Mouse (Mus musculus): ENCODE data around the gene Rnf31. TPM values are rescaled to one million over a fixed set of nuclear protein-coding genes. Genes with fewer than 3 reads are reported as not detected.

The Rnf31 gene
- polyA plus RNA-seq, 1 experiment from 2014 or later, result 21.2 TPM

- H3K9me3 ChIP-seq, result no peaks in the 10 kb centered on the region
- under 1% methylated on average over 51 of the region's 51 CpGs for WGBS
- H3K36me3 ChIP-seq, result peaks cover 24% of the 10 kb centered on the region
- H3K4me1 ChIP-seq (replicated peaks), result peaks cover 20% of the 10 kb centered on the region
- no peaks in the 10 kb centered on the region for H3K27me3 ChIP-seq (ENCODE audit: insufficient read depth, poor library complexity, severe bottlenecking)
- H3K4me3 ChIP-seq, result peak within 1 kb of the TSS; percentile 67
- DNase-seq (ENCODE audit: low spot score), result peak; percentile 98
- peak within 1 kb of the TSS; percentile 95 for H3K27ac ChIP-seq
Measured at GRCm38 (mm10) chr14:55560202-55561073, 31.1 kb upstream of the Rnf31 start, which contains the start of gene A730061H03Rik. Gene A730061H03Rik (minus strand): TSS chr14:55560406.

GRCm38 (mm10) chr14:55561860-55562259, 29.6 kb upstream of the Rnf31 start:
- WGBS, result 86% methylated on average over 10 of the region's 10 CpGs
- Histone ChIP-seq H3K27me3 (ENCODE audit: insufficient read depth, poor library complexity, severe bottlenecking) (no peaks in the 10 kb centered on the region), H3K27ac (no peak overlapping the region), H3K9me3 (no peaks in the 10 kb centered on the region), H3K4me3 (peak overlapping the region; percentile 13; the same call in 1 of the 2 replicates), H3K4me1 (replicated peaks) (peaks cover 19% of the 10 kb centered on the region), H3K36me3 (peaks cover 39% of the 10 kb centered on the region)
- no peak for DNase-seq (ENCODE audit: low spot score)

GRCm38 (mm10) chr14:55563249-55563648, 28.3 kb upstream of the Rnf31 start:
- Histone ChIP-seq H3K27me3 (ENCODE audit: insufficient read depth, poor library complexity, severe bottlenecking) (no peaks in the 10 kb centered on the region), H3K4me1 (replicated peaks) (peaks cover 17% of the 10 kb centered on the region), H3K4me3 (no peak overlapping the region), H3K9me3 (no peaks in the 10 kb centered on the region), H3K27ac (no peak overlapping the region), H3K36me3 (peaks cover 52% of the 10 kb centered on the region)
- WGBS, result 90% methylated on average over 11 of the region's 11 CpGs
- DNase-seq (ENCODE audit: low spot score), result no peak

- Histone ChIP-seq H3K4me3 (no peak overlapping the region), H3K36me3 (peaks cover 77% of the 10 kb centered on the region), H3K27ac (no peak overlapping the region), H3K4me1 (replicated peaks) (peaks cover 12% of the 10 kb centered on the region), H3K9me3 (no peaks in the 10 kb centered on the region), H3K27me3 (ENCODE audit: insufficient read depth, poor library complexity, severe bottlenecking) (no peaks in the 10 kb centered on the region)
- 79% methylated on average over 3 of the region's 3 CpGs for WGBS
- no peak for DNase-seq (ENCODE audit: low spot score)
Measured at GRCm38 (mm10) chr14:55565748-55566147, 25.8 kb upstream of the Rnf31 start.

GRCm38 (mm10) chr14:55567496-55567895, 24.0 kb upstream of the Rnf31 start:
- 92% methylated on average over 3 of the region's 3 CpGs for WGBS
- no peaks in the 10 kb centered on the region for H3K9me3 ChIP-seq
- H3K4me1 ChIP-seq (replicated peaks), result no peaks in the 10 kb centered on the region
- H3K27ac ChIP-seq, result no peak overlapping the region
- no peaks in the 10 kb centered on the region for H3K27me3 ChIP-seq (ENCODE audit: insufficient read depth, poor library complexity, severe bottlenecking)
- no peak for DNase-seq (ENCODE audit: low spot score)
- H3K4me3 ChIP-seq, result no peak overlapping the region
- peaks cover 79% of the 10 kb centered on the region for H3K36me3 ChIP-seq

GRCm38 (mm10) chr14:55570588-55570987, 20.9 kb upstream of the Rnf31 start:
- Histone ChIP-seq H3K4me1 (replicated peaks) (peaks cover 4% of the 10 kb centered on the region), H3K27ac (no peak overlapping the region), H3K9me3 (no peaks in the 10 kb centered on the region), H3K4me3 (no peak overlapping the region), H3K36me3 (peaks cover 53% of the 10 kb centered on the region), H3K27me3 (ENCODE audit: insufficient read depth, poor library complexity, severe bottlenecking) (no peaks in the 10 kb centered on the region)
- no peak for DNase-seq (ENCODE audit: low spot score)
- 90% methylated on average over 2 of the region's 2 CpGs for WGBS

DNA sequence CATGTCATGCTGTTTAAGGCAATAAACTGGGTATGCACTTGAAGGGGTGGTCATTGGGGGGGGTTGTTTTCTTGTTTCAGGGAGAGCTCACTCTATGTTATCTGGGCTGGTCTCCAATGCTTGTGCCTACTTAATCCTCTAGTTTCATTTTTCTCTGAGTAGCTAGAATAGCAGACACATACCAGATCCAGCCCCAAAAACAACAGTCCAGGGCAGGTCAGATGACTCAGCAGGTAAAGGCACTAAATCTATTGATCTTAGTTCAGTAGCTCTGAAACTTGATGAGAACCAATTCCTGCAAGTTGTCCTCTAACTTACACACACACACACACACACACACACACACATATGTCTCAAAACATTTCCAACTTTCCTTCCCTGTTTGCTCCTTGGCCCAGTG, 19.7 kb upstream of the Rnf31 start:
- no peak overlapping the region for H3K27ac ChIP-seq
- H3K9me3 ChIP-seq, result no peaks in the 10 kb centered on the region
- H3K4me1 ChIP-seq (replicated peaks), result peaks cover 13% of the 10 kb centered on the region
- DNase-seq (ENCODE audit: low spot score), result no peak
- H3K4me3 ChIP-seq, result no peak overlapping the region
- peaks cover 41% of the 10 kb centered on the region for H3K36me3 ChIP-seq
- H3K27me3 ChIP-seq (ENCODE audit: insufficient read depth, poor library complexity, severe bottlenecking), result no peaks in the 10 kb centered on the region

DNA sequence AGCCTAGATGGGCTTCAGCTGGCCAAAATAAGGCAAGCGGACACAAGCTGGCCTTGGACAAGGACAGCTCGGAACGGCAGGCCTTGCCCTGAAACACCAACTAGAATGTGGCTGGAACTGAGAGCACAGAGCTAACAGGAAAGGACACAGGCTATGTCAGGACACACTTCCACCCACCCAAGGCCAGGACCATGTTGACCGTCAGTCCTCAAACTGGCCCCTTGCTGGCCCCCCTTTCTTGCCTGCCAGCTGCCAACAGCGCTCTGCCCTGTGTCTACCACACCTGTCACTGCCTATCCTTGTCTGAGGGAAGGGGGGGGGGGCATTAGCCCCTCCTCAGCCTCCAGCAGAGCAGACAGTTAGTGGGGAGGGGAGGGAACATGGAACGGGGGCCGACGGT, 16.2 kb upstream of the Rnf31 start, which contains the start of gene Fitm1:
Gene Fitm1, plus strand, starts transcription at position 316 of the 400 bp plus-strand sequence.
- no peaks in the 10 kb centered on the region for H3K27me3 ChIP-seq (ENCODE audit: insufficient read depth, poor library complexity, severe bottlenecking)
- H3K36me3 ChIP-seq, result peaks cover 12% of the 10 kb centered on the region
- H3K27ac ChIP-seq, result no peak within 1 kb of the TSS
- peaks cover 37% of the 10 kb centered on the region for H3K4me1 ChIP-seq (replicated peaks)
- H3K4me3 ChIP-seq, result no peak within 1 kb of the TSS
- no peak for DNase-seq (ENCODE audit: low spot score)
- no peaks in the 10 kb centered on the region for H3K9me3 ChIP-seq
- 77% methylated on average over 8 of the region's 8 CpGs for WGBS

- Histone ChIP-seq H3K36me3 (peaks cover 12% of the 10 kb centered on the region), H3K4me1 (replicated peaks) (peaks cover 37% of the 10 kb centered on the region), H3K27ac (no peak overlapping the region), H3K27me3 (ENCODE audit: insufficient read depth, poor library complexity, severe bottlenecking) (no peaks in the 10 kb centered on the region), H3K4me3 (no peak overlapping the region), H3K9me3 (no peaks in the 10 kb centered on the region)
- 78% methylated on average over 13 of the region's 13 CpGs for WGBS
- DNase-seq (ENCODE audit: low spot score), result no peak
Measured at GRCm38 (mm10) chr14:55575711-55576110, 15.8 kb upstream of the Rnf31 start.

- Histone ChIP-seq H3K27me3 (ENCODE audit: insufficient read depth, poor library complexity, severe bottlenecking) (no peaks in the 10 kb centered on the region), H3K9me3 (no peaks in the 10 kb centered on the region), H3K27ac (no peak overlapping the region), H3K36me3 (peaks cover 17% of the 10 kb centered on the region), H3K4me1 (replicated peaks) (peaks cover 37% of the 10 kb centered on the region), H3K4me3 (no peak overlapping the region)
- 84% methylated on average over 16 of the region's 16 CpGs for WGBS
- DNase-seq (ENCODE audit: low spot score), result no peak
Measured at GRCm38 (mm10) chr14:55576376-55576775, 15.1 kb upstream of the Rnf31 start.

- Histone ChIP-seq H3K36me3 (peaks cover 26% of the 10 kb centered on the region), H3K4me3 (peak within 1 kb of the TSS; percentile 71), H3K27ac (peak within 1 kb of the TSS; percentile 91), H3K27me3 (ENCODE audit: insufficient read depth, poor library complexity, severe bottlenecking) (no peaks in the 10 kb centered on the region), H3K9me3 (no peaks in the 10 kb centered on the region), H3K4me1 (replicated peaks) (peaks cover 37% of the 10 kb centered on the region)
- DNase-seq (ENCODE audit: low spot score), result peak; percentile 86
- WGBS, result 1% methylated on average over 32 of the region's 32 CpGs
Measured at GRCm38 (mm10) chr14:55577871-55578667, 13.4 kb upstream of the Rnf31 start, which contains the start of gene Psme1. Gene Psme1 (plus strand): TSS chr14:55578123.

DNA sequence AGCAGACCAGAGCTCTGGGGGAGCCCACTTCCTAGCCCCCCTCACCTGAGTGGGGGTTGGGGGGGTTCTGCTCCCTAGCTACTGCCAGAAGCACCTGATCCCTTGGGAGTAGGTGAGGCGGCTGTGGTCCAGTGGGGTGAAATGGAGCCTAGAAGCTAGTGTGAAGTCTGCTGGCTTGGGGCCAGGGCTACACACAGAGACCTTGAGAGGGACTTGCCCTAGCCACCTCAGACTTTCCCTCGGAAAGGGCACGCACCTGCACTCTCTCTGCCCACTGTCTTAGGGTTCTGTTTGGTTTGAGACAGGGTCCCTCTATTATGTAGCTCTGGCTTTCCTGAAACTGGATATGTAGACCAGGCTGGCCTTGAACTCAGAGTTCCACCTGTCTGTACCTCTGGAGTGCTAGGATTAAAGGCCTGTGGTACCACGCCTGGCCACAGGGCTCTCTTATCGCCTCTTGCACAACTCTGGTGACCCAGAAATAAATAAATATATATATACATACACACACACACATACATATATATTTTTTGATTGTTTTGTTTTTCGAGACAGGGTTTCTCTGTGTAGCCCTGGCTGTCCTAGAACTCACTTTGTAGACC, 12.7 kb upstream of the Rnf31 start:
- 36% methylated on average over 6 of the region's 6 CpGs for WGBS
- peak overlapping the region; percentile 91 for H3K27ac ChIP-seq
- 0 out of 2 replicates have a peak, but pooled peaks cover 4% of the 10 kb centered on the region for H3K27me3 ChIP-seq (ENCODE audit: insufficient read depth, poor library complexity, severe bottlenecking)
- H3K9me3 ChIP-seq, result no peaks in the 10 kb centered on the region
- peak overlapping the region; percentile 71 for H3K4me3 ChIP-seq
- no peak for DNase-seq (ENCODE audit: low spot score)
- peaks cover 26% of the 10 kb centered on the region for H3K36me3 ChIP-seq
- peaks cover 37% of the 10 kb centered on the region for H3K4me1 ChIP-seq (replicated peaks)

Data from hindbrain, embryonic 10.5 days (tissue).